Mouse (Mus musculus) right cerebral cortex, postnatal 4 days (tissue): ENCODE measurements around the gene Dscam.

ENCODE experiments used
- DNase-seq: peaks from one replicate; pipeline ENCODE4 v3.0.0-alpha.2; 2022

Gene Dscam

DNA sequence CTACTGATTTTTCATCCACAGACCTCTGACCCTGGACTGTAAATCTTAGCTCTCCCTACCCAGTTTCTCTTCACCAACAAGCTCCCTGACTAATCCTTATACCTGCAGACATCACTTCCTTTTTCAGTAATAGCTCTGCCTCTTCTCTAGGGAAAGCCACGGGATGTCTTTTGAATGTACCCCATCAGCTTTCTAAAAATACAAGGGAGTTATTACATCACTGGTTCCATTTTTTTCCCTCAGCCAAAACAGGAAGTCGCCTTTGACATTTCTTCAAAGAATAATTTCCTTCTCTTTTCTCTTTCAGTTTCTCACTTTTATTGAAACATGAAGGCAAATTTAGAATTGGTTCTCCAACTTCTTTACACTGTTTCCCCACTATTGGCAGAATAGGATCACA, 67.5 kb downstream of the Dscam start:
- no peak for DNase-seq

DNA sequence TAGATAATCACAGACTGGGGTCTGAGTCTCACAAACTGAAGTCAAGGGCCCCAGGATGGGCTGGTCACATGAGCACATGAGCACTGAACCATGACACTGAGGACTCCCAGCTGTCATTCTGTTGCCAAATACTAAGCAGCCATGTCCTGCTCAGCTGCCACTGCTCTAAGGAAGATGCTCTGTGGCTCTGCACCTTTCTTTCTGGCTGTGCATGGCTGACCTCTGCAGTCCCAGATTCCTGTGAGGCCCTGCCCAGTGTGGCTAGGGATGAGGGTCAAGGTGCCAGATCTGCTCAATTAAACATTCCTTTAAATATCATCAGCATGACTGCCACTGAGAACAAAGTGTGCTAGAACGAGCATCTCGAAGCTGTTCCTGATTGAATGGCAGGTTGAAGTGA, 70.5 kb downstream of the Dscam start:
- no peak for DNase-seq

DNA sequence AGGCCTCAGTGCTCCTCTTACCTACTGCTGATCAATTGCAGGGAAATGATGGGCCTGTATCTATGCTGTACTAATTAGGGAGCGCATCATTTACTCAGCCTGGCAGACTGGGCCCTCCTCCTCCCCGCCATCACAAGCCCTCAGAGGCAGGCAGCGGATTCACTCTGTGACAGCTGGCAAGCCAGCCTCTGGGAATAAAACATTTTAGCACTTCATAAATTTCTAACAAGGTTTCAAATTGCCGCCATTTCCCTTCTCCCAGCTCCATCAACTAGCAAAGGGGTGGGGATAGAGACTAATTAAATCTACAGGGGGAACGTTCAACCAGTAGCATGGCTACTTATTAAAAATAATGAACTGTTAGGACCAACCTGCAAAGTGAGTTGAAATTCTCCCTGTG, 72.0 kb downstream of the Dscam start:
- no peak for DNase-seq

DNA sequence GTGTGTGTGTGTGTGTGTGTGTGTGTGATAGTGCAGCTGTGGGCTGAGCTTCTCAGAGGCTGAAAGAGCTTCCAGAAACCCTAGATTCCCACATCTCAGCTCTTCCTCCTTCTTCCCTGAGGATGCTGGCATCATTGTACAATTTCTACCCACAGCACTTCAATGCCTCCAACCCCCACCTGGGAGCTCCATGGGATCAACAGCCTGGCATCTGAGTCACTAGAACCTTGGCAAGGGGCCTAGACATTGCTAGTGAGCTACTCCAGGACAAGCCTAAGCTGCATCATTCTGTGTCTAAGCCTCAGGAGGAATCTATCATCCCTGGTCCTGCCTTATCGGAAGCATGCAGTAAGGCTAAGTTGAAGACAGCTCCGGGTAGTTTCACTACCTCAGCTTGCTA, 73.8 kb downstream of the Dscam start:
- DNase-seq = no peak

DNA sequence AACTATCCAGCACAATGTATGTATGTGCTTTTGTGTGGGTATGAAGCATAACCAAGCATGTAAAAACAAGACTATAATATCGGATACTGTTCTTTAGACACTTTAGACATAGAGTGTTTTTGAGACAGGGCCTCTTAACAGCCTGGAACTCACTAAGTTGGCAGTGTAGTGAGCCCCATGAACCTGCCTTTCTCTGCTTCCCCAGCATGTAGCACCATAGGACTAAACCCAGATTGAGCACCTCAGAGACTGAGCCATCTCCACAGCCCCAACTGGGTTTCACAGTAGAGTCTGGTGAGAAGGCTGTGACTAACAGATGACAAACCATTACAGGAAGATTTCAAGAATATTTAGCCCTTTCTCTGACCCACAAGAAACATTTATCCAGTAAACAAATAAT, 75.1 kb downstream of the Dscam start:
- DNase-seq = no peak

DNA sequence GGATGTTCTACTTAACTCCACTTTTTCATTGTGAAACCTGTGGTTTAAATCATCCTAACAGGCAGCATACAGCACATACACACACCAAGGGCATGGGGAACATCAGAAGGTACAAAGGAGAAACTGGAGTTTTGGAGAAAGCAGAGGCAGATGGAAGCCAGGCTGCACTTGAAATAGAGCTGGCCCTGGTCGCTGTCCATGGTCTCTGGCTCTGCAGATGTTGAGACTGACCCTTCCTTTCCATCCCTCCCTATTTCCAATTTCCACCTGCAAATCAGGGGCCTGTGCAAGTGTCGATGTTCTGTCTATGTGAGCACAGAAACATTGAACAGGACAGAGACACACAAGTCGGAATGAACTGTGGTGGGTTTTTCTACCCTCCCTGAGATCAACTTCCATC, 81.2 kb downstream of the Dscam start:
- DNase-seq = no peak

DNA sequence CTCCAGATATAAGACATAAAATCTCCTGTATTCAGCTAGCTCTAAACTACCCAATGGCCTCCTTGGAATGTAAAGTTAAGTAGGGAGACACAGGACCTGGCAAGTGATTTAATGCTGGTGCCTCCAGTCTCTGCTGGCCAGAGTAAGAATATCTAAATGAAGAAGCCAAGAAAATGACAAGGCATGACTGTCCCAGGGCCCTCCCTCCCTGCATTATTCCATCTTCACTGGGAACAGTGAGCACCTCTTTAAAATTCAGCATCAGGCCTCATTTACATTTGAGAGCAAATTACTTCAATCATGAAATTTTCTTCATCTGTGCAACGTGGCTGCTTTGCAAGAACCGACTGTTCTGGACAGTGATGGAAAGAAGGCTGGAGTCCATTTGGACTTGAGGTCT, 86.9 kb downstream of the Dscam start:
- no peak for DNase-seq

DNA sequence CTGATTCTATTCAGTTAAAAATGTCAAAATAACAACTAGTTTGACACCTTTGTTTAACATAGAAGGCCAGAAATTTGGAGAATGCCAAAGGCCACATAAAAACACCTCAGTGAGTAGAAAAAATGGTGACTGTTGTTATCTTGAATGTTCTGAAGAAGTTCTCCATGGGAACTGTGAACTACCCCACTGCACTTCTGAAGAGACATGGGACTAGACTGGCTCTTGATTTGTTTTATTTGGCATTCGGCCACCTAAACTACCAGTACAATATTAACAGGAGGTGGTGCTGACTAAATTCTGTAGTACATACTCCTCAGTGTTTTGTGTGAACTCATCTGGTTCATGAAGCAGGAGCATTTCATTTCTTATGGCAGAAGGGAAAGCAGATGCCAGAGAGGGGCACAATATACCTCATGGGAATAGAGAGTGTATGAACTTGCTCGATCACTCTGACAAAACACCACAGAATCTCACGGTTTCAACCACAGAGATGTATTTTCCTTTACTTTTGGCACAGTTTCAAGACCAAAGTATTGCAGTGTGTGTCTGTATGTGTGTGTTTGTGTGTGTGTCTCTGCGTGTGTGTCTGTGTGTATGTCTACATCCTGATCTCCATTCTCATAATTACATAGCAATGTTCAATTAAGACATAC, 94.5 kb downstream of the Dscam start:
- DNase-seq = no peak

DNA sequence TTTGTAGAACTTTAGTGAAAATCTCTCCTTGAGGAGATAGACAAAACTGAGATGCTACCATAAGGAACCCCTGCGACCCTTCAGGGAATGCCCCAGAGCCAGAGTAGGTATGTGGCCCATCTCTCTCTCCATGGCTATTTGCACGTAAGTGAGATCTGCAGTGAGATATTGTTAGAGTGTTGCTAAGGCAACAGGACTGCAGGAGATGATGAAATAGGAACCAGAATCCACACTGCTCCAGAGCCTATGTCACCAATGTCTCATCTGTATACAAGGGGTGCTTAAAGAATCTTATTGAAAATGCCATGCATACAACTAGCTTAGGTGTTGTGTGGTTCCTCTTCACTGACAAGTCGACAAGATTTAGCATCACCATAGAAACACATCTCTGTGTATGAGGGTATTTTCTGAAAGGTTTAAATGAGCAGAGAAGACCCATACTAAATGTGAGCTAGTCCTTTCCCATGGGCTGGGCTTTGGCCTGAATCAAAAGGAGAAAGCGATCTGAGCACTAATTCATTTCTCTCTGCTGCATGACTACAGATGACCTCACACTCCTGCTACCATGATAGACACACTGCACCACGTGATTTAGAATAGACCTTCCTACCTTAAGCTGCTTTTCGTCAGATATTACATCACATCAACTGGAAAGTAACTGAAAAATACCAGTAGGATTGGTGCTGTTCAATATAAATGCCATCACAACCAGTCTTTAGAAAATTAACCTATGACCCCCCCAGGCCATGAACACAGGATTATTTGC, 95.2 kb downstream of the Dscam start:
- DNase-seq = no peak

DNA sequence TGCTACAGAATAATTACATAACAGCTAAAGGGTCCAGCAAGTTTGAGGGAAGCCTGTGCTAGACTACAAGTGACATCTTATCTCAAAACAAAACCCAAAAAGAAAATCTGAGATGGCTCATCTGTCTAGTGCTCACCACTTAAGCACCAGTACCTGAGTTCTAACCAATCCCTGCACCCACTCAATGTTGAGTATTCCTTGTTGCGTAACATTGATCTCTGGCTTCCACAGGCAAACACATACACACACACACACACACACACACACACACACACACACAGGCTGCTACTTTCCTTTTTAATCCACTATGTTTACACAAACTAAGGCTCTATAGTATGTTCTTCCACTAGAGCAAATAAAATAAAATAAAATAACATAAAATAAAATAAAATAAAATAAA, 96.7 kb downstream of the Dscam start:
- DNase-seq = no peak

DNA sequence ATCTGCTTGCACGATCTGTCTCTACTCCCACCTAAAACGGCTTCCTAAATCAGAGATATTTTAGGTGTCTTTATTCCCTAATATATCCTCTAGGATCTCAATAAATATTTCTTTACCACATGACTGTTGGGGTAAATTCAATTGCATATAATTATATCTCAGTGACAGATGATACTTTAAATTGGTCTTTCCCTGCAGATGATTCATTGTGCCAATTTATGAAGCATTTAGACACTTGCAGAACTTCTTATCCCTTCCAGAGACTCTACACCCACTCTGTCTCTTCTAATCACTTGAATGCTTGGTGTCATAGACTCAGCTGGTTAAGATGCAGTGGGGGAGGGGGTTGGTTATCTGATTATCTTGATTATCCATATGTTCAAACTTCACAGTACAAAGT, 97.9 kb downstream of the Dscam start:
- DNase-seq = no peak

DNA sequence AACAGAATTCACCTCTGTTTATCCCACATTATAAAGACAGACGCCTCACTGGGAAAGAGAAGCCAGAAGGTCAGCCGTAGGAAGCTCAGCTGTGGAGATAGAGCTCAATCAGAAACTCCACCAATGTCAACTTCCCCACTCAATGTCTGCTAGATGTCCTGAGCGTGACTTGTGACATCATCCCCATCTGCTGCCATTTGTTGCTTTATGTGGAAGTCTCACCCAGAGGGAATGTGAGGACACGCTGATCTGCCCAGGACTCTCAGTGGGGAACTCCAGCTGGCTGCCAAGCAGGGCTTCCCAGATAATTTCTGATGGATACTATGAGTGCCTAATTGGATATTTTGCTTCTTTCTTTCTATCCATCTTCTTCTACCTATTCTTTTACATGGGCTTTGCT, 103.7 kb downstream of the Dscam start:
- DNase-seq = no peak

DNA sequence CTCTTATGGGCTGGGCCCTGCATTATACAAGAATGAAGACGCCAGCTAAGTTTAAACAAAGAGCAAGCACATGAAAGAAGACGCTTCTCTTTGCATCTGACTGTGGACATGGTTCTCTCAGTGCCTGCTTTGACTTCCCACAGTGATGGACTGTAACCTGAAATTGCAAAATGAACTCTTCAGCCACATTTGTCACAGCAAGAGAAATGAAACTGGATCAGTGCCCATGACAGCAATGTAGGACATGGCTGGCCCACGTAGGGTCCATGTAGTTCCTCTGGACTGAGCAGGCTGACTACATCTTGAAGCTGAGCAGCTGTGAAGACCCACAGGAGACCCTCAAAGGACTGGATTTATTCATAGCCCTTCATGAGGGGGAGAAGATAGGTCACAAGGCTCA, 108.3 kb downstream of the Dscam start:
- DNase-seq = no peak

DNA sequence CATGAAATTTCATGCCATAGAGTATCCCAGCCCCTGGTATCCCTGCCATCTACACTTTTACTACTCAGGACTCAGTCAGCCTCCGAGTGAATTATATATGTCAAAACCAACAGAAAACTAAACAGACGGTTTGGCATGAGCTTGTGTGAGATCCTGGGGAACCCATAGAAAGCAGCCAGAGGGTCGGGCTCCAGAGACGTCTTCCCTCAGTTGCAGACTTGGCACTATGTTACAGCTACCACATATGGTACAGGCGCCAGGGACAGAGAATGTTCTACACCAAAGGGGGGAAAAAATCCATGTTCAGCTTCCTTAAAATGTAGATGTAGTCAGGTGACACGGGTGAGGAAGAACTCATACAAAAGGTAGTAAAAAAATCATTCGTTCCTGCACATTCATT, 109.2 kb downstream of the Dscam start:
- peak; percentile 7 for DNase-seq

DNA sequence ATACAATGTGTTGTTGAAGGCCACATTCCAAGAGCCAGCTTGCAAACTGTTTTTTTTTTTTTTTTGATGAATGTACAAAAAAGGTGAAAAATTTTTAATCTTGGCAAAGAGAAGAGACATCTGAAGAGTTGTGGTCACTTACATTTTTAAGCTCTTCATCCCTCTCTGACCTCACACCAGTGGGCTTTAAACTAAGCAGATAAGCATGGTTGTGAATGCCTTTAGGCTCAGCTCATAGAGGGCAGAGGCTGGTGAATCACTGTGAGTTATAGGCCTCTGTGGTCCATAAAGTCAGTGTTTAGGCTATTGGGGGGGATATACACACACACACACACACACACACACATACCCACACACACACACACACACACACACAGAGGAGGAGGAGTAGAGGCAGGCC, 109.8 kb downstream of the Dscam start:
- DNase-seq = no peak

DNA sequence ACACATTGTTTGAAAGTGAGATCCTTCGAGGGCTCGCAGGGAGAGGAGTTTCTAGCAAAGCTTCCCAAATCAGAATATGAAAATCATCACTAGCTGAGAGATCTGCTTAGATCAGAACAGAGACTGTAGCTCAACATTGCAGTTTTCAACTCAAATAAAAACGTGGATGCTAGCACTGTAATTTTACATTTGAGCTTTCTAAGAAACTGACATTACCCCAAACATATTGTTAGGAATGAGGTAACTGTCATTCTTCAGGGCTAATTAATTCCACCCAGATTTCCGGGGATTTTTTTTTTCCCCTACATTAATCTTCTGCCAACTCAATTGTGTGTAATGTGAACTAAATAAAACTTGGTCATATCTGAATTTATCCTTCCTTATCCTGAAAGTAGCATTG, 110.3 kb downstream of the Dscam start:
- no peak for DNase-seq

DNA sequence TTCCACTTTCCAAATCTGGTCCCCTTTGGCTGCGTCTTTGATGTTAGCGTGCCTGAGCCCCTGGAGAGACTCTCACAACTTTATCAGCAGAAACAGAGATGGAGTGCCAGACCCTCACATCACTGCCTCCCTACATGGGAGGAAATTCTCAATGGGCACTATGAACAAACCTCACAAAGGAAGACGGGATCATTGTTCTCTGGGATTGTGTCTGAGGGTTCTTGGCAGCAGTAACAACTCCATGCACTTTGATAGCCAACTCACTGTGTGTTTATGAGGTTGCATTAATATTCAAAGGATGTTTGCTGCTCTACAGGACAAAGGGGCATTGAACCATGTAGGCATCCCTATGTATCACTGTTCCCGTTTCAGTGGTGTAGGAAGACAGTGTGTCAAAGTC, 135.3 kb downstream of the Dscam start:
- no peak for DNase-seq

DNA sequence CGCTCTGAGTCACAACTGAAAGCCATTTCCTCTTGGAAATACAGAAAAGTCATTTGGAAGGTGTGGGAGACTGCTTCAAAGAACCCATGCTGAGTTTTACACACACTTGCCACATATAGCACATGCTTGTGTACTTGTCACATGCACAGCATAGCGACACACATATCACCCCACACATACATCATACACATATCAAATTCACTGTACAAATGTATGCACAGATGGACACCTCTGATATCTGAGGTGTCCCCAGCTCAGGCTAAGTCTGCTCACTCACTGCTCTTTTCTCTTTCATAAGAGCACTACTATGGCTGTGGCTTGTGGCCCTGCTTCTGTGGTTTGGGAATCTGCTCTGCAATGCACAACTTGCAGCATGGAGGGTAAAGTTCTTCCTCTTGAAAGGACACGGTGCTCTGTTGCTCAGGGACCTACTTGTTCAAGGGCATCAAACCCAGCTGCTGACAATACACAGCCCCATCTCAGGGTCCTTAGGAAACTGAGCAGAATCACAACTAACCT, 137.0 kb downstream of the Dscam start:
- DNase-seq = no peak

DNA sequence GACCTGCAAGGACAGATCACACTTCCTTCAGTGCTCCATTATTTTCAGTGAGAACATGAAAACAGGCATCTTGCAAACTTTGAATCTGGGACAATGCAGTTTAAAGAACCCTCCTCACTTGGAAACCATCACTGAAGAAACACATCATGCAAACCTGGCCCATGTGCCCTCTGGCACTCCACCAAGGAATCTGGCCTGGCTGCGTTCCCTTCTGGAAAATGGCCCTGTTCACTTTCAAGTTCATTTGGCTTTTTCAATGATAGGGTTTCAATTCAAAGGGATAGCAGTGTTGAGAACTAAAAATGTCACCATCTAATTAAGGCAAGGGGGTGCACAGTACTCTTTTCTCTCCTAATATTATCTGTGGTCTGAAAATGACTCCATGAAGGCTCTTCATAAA, 142.9 kb downstream of the Dscam start:
- DNase-seq = no peak

DNA sequence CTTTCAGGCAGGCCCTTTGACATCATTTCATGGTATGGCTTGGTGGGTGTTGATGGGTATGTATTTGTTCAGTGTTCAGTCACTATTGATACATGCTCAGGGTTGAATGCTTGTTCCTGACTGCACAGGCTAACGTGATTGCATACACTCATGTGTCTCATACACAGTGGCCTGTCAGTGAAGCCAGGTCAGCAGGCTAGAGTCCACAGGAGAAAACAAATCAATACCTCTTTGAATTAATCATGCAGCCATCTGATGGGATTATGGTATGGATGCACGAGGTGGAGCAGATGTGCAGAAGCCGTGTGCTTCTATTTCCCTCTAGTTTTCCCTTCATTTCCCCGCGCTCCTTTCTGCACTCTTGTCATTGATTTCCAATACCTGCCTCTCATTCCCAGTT, 143.7 kb downstream of the Dscam start:
- DNase-seq = no peak

DNA sequence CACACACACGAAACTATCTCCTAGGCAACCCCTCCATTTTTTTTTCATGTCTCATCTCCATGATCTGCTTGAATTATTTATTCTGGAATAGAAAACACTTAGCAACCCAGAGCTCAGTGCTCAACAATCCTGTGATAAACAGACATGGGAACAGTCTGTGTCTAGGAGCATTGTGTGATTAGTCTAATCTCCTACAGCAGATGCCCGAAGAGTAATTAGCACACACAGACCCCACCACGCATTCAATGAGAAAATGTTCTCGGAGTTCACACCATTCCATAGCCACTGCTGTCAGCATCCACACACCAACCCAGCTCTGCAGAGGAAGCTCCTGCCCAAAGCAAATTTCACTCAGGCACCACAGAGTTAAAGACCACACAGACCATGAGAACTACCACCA, 146.1 kb downstream of the Dscam start:
- DNase-seq = no peak

DNA sequence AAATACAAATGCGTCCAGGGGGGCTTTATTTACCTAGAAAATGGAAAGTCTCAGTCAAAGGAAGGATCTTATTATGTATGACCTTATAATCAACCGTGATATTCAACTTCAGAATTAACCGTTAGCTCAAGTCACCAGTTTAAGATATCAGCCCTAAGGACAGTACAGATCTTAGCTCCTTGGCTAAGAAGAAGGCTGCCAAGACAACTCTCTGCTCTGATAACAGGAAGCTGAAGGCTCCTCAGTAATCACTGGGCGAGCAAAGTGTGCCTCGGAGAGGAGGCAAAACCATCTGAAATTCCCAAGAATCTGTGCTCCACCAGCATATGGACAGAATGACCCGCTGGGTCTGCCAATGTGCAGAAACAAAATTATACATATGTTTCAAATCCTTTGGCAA, 149.1 kb downstream of the Dscam start:
- no peak for DNase-seq

DNA sequence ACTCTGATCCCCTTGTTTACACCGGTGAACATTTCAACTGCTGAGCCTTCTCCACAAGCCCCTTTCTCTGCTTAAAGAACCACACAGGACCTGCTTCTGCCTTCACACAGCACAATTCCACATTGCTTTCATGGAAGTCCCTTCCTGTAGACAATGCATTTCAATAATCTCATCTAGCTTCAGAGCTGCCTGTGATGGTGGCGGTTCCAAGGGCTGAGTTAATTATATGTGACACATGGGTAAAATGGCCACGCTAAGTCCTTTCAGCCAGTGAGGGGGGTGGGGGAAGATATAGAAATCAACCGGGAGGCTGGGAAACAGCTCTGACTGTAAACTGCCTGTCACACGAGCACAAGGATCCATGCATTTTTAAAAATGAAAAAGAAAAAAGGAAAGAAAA, 152.2 kb downstream of the Dscam start:
- DNase-seq = no peak

DNA sequence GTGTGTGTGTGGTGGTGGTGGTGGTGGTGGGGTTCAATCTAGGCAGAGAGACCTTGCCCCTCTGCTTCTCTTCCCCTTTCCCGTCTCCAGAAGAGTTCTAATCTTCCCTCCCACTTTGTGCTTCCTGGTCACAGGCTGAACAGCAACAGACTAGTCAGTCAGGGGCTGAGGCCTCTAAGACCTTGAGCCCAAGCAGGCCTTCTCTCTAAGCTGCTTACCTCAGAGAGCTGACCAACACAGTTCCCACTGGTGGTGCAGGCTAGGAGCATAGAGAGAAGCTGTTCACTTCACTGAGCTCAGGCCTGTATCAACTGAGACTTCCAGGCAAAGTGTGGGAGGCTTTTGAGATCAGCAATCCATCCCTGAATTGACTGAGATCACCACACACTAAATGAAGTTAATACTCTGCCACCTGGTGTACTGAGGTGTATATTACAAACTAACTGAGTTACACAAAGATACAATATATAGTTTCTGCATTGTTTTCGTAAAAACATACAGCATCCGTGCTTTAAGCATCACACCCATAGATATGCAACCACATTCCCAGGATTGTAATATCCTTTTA, 153.3 kb downstream of the Dscam start:
- DNase-seq = no peak
